Mouse (Mus musculus) CH12.LX (cell line): ENCODE data around the gene Amotl1. TPM values are rescaled to one million over a fixed set of nuclear protein-coding genes. Genes with fewer than 3 reads are reported as not detected.

Source experiments
- DNase-seq: peaks from one replicate; pipeline ENCODE4 v3.0.0-alpha.2; 2013; ENCODE audit errors: extremely low read depth
- H3K27ac ChIP-seq: 2 replicates; pipeline ENCODE4 v1.5.1; 2012; ENCODE audit warnings: low read depth, mild to moderate bottlenecking, control low read depth, moderate library complexity; ENCODE audit not compliant: insufficient read depth
- H3K27me3 ChIP-seq: replicated peaks from 2 replicates; pipeline ENCODE3; 2012; ENCODE audit warnings: inconsistent platforms
- H3K36me3 ChIP-seq, 2 experiments: replicated peaks in 1 of 2; 2 replicates each; pipeline versions ENCODE3 to v1.6.1; 2012; ENCODE audit warnings: inconsistent platforms in 1 of 2, low read length in 1 of 2, mild to moderate bottlenecking in 1 of 2, mixed read lengths in 1 of 2, moderate library complexity in 1 of 2; ENCODE audit not compliant: control insufficient read depth in 1 of 2, insufficient read depth in 1 of 2
- H3K4me1 ChIP-seq, 2 experiments: 2 replicates each; pipeline ENCODE4 v1.6.1; 2012; ENCODE audit warnings: inconsistent platforms in 1 of 2, moderate library complexity in 1 of 2; ENCODE audit not compliant: insufficient read depth in 2 of 2, control insufficient read depth in 1 of 2
- H3K4me2 ChIP-seq: 2 replicates; pipeline ENCODE4 v1.6.1; 2012; ENCODE audit warnings: low read depth, mild to moderate bottlenecking, control low read depth; ENCODE audit not compliant: poor library complexity, insufficient read depth, severe bottlenecking
- H3K4me3 ChIP-seq, 3 experiments: fragments of 150-350 bp in 1 of 3; sonication (generic) in 1 of 3; replicated peaks in 1 of 3; 2 replicates each; pipeline versions ENCODE3 to v1.5.1; 2011 to 2012; ENCODE audit warnings: low read depth in 2 of 3, low read length in 2 of 3, mild to moderate bottlenecking in 2 of 3, moderate library complexity in 2 of 3, control low read depth in 1 of 3, improper control_type of control experiment in 1 of 3, inconsistent platforms in 1 of 3, mixed read lengths in 1 of 3; ENCODE audit not compliant: poor library complexity in 1 of 3
- H3K79me2 ChIP-seq: replicated peaks from 2 replicates; pipeline ENCODE4 v1.6.1; 2012; ENCODE audit warnings: mild to moderate bottlenecking, moderate library complexity; ENCODE audit not compliant: control insufficient read depth, poor library complexity, insufficient read depth, severe bottlenecking; ENCODE audit errors: extremely low read depth
- H3K9ac ChIP-seq: 2 replicates; pipeline ENCODE4 v1.6.1; 2012; ENCODE audit warnings: low read depth, mild to moderate bottlenecking, control low read depth, moderate library complexity; ENCODE audit not compliant: insufficient read depth
- H3K9me3 ChIP-seq: replicated peaks from 2 replicates; pipeline ENCODE3; 2012; ENCODE audit warnings: low read length, inconsistent platforms, mixed read lengths
- CHD1 ChIP-seq: IDR thresholded peaks from 2 replicates; pipeline ENCODE4 v1.6.1; 2012; ENCODE audit warnings: low read depth, low read length, improper control_type of control experiment, inconsistent platforms
- CHD2 ChIP-seq: IDR thresholded peaks from 2 replicates; pipeline ENCODE4 v1.6.1; 2011; ENCODE audit warnings: low read length, improper control_type of control experiment
- CTCF ChIP-seq, 2 experiments: IDR thresholded peaks in 1 of 2; conservative IDR thresholded peaks in 1 of 2; 2 replicates each; pipeline ENCODE4 v1.5.1; 2011 to 2012; ENCODE audit warnings: low read depth in 2 of 2, low read length in 2 of 2, improper control_type of control experiment in 1 of 2, inconsistent platforms in 1 of 2, mild to moderate bottlenecking in 1 of 2, moderate library complexity in 1 of 2
- E2F4 ChIP-seq: IDR thresholded peaks from 2 replicates; pipeline ENCODE4 v1.6.1; 2011; ENCODE audit warnings: low read depth, low read length, improper control_type of control experiment; ENCODE audit not compliant: insufficient replicate concordance
- ELF1 ChIP-seq: IDR thresholded peaks from 2 replicates; pipeline ENCODE4 v1.6.1; 2014; ENCODE audit warnings: low read depth, mild to moderate bottlenecking, inconsistent platforms, low read length, improper control_type of control experiment
- EP300 ChIP-seq: IDR thresholded peaks from 2 replicates; pipeline ENCODE4 v1.6.1; 2011; ENCODE audit warnings: low read length, improper control_type of control experiment
- IRF4 ChIP-seq: IDR thresholded peaks from 2 replicates; pipeline ENCODE4 v1.6.1; 2014; ENCODE audit warnings: low read depth, mild to moderate bottlenecking, inconsistent platforms, low read length, improper control_type of control experiment
- KAT2A ChIP-seq: IDR thresholded peaks from 2 replicates; pipeline ENCODE4 v1.6.1; 2012; ENCODE audit warnings: low read length, improper control_type of control experiment, inconsistent platforms; ENCODE audit not compliant: insufficient replicate concordance
- MAX ChIP-seq: IDR thresholded peaks from 2 replicates; pipeline ENCODE4 v1.6.1; 2011; ENCODE audit warnings: low read length, improper control_type of control experiment
- MAZ ChIP-seq: IDR thresholded peaks from 2 replicates; pipeline ENCODE4 v1.6.1; 2012; ENCODE audit warnings: low read depth, mild to moderate bottlenecking, inconsistent platforms, low read length, improper control_type of control experiment, moderate library complexity
- MXI1 ChIP-seq: IDR thresholded peaks from 2 replicates; pipeline ENCODE4 v1.6.1; 2011; ENCODE audit warnings: mild to moderate bottlenecking, low read depth, low read length, improper control_type of control experiment
- NELFE ChIP-seq: IDR thresholded peaks from 2 replicates; pipeline ENCODE4 v1.6.1; 2011; ENCODE audit warnings: low read depth, low read length, improper control_type of control experiment
- SIN3A ChIP-seq: IDR thresholded peaks from 2 replicates; pipeline ENCODE4 v1.6.1; 2012; ENCODE audit warnings: low read length, improper control_type of control experiment, inconsistent platforms
- SMC3 ChIP-seq: IDR thresholded peaks from 2 replicates; pipeline ENCODE4 v1.6.1; 2011; ENCODE audit warnings: low read depth, low read length, improper control_type of control experiment
- TBP ChIP-seq: conservative IDR thresholded peaks from 2 replicates; pipeline ENCODE4 v1.6.1; 2011; ENCODE audit warnings: low read depth, low read length, improper control_type of control experiment
- TCF12 ChIP-seq: IDR thresholded peaks from 2 replicates; pipeline ENCODE4 v1.6.1; 2014; ENCODE audit warnings: low read depth, mild to moderate bottlenecking, inconsistent platforms, low read length, improper control_type of control experiment
- UBTF ChIP-seq: IDR thresholded peaks from 2 replicates; pipeline ENCODE4 v1.6.1; 2012; ENCODE audit warnings: low read depth, mild to moderate bottlenecking, inconsistent platforms, low read length, improper control_type of control experiment, moderate library complexity
- USF1 ChIP-seq: IDR thresholded peaks from 2 replicates; pipeline ENCODE4 v1.6.1; 2014; ENCODE audit warnings: low read depth, mild to moderate bottlenecking, inconsistent platforms, low read length, improper control_type of control experiment
- ZC3H11A ChIP-seq: IDR thresholded peaks from 2 replicates; pipeline ENCODE4 v1.6.1; 2012; ENCODE audit warnings: low read depth, mild to moderate bottlenecking, inconsistent platforms, low read length, improper control_type of control experiment
- ZMIZ1 ChIP-seq: IDR thresholded peaks from 2 replicates; pipeline ENCODE4 v1.6.1; 2012; ENCODE audit warnings: low read depth, mild to moderate bottlenecking, inconsistent platforms, low read length, improper control_type of control experiment
- ZNF384 ChIP-seq: IDR thresholded peaks from 2 replicates; pipeline ENCODE4 v1.6.1; 2012; ENCODE audit warnings: low read depth, low read length, improper control_type of control experiment, inconsistent platforms
- dilution Hi-C: fragments of 300-500 bp; cut with MboI; formaldehyde crosslinking; loops from 2 replicates; pipeline ENCODE4 v1.14.3; 2020; ENCODE audit warnings: low sequenced_read_pairs; ENCODE audit not compliant: extremely low pct_unique_long_range_greater_than_20kb, extremely low pct_ligation_motif_present
- in situ Hi-C: fragments of 300-500 bp; cut with MboI; formaldehyde crosslinking; loops from 3 replicates; pipeline ENCODE4 v1.14.3; 2019; ENCODE audit warnings: low sequenced_read_pairs, low pct_ligation_motif_present, low pct_unique_long_range_greater_than_20kb, mixed read lengths
- polyA plus RNA-seq: library from polyadenylated mRNA; unstranded; fragments of >175 nt; gene quantifications from 2 replicates; pipeline ENCODE4 v1.2.1, GENCODE M21; 2012; ENCODE audit warnings: low read depth; ENCODE audit not compliant: insufficient read length
- total RNA-seq, 2 experiments: library from RNA; depleted of rRNA; stranded (reverse); fragments of 300-350 nt in 1 of 2; fragments of >200 nt in 1 of 2; gene quantifications; 2 replicates each; pipeline ENCODE4 v1.2.3; 2012 to 2014

Gene Amotl1
- total and polyA plus RNA-seq, 3 experiments = 0.93 to 2.7 (median 1.2) TPM

DNA sequence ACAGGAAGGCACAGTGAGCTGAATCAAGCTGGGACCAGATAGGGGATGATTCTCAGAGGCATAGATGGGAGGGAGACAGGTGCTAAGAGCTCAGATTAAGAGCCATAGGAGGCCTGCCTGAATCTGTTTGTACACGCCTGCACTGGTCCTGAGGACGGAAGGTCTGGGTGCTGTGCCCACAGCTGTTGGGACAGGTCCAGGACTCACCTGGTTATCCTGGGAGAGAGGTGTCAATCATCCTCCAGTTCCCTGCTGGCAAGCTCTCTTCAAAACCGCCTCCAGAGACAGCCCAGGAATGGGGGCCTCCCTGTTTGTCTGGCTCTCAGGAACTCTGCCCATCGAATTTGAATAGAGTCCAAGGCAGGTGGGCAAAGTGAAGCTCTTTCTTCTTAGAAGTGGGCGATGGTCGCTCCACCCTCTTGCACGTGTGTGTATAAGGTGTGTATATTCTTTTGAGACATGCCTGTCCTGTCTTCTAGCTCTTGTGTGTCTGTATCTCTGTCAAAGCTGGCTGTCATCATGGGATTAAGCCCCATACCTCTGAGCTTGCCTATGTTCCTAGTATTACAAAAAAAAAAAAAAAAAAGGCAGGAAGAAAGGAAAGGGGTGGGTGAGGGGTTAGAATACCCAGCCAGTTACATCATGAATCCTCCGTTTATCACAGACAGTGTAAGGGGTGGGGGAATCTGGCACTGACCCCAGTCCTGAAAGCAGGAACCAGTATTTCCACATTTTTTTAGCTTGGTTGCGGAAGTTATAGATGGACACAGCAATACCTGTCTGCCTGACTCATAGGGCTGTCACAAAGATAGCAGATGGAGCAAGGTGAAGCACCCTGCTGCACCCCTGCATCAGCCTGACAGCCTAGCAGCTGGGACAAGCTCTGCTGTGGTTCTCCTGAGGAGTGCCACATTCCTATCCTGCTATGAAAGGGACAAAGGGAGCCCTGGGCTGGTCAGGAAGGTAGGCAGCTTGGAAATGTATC lies 31.1 kb upstream of the Amotl1 start:
- TF ChIP-seq CHD1 (no peak), SMC3 (no peak), ELF1 (no peak), UBTF (no peak), IRF4 (no peak), SIN3A (no peak), MXI1 (no peak), E2F4 (no peak), CHD2 (no peak), EP300 (no peak), TBP (no peak), KAT2A (no peak), TCF12 (no peak), MAZ (no peak), USF1 (no peak), CTCF (conservative IDR thresholded peaks at IDR 0.05 in 1 of 2, IDR thresholded peaks at IDR 0.05 in 1 of 2; ENCODE audit: low read depth in 2 of 2, low read length in 2 of 2) (no peak), ZNF384 (no peak), MAX (no peak), ZMIZ1 (no peak), NELFE (no peak)
- TF ChIP-seq, all 38 proteins: peak for 0
- no peaks in the 10 kb centered on the region for H3K27me3 ChIP-seq
- H3K4me2 ChIP-seq = no peak overlapping the region
- no peak overlapping the region for H3K4me3 ChIP-seq
- DNase-seq = no peak
- no peaks in the 10 kb centered on the region for H3K79me2 ChIP-seq
- H3K9me3 ChIP-seq = no peaks in the 10 kb centered on the region
- dilution Hi-C loops = no loop called here
- H3K27ac ChIP-seq = no peak overlapping the region
- in situ Hi-C loops = loop anchor here (25.0 kb wide), 1 partner anchor 789 kb away; no protein-coding TSS in a partner anchor
- no peaks in the 10 kb centered on the region for H3K4me1 ChIP-seq
- H3K9ac ChIP-seq = no peak overlapping the region
- H3K36me3 ChIP-seq = no peaks in the 10 kb centered on the region

DNA sequence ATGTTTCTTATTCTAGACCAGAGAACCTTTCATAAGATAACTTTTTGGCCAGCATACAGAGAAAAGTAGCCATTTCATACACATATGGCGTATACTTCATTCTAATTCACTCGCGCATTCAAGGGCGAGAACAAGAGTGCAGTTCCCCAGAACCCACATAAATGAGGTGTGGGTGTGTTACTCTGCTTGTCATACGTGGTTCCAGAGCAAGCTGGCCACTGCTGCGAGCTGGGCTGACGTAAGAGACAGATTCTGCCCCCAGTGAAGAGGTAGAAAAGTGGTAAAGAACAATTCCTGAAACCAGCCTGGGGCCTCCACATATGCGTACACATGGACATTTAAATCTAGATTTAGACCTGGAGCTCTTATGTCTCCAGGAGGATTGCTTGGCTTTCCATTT lies 29.6 kb upstream of the Amotl1 start:
- dilution Hi-C loops (no loop called here), in situ Hi-C loops (no loop called here)
- H3K4me1 ChIP-seq = no peaks in the 10 kb centered on the region
- no peaks in the 10 kb centered on the region for H3K27me3 ChIP-seq
- TF ChIP-seq ZC3H11A (no peak), TBP (no peak)
- no peak overlapping the region for H3K27ac ChIP-seq
- no peak for DNase-seq
- no peak overlapping the region for H3K4me3 ChIP-seq
- H3K9ac ChIP-seq = no peak overlapping the region
- H3K9me3 ChIP-seq = no peaks in the 10 kb centered on the region
- no peaks in the 10 kb centered on the region for H3K36me3 ChIP-seq
- no peak overlapping the region for H3K4me2 ChIP-seq
- no peaks in the 10 kb centered on the region for H3K79me2 ChIP-seq
